Mouse (Mus musculus) bone marrow macrophage, adult 2 months (primary cell): ENCODE results near the gene Ly6f.

Experiments
- CTCF ChIP-seq: IDR thresholded peaks from 2 replicates; pipeline ENCODE4 v1.5.1; 2012; ENCODE audit warnings: low read depth, mild to moderate bottlenecking, low read length, moderate library complexity
- POLR2A ChIP-seq: IDR thresholded peaks from 2 replicates; pipeline ENCODE4 v1.6.1; 2012; ENCODE audit warnings: mild to moderate bottlenecking, low read depth, low read length, borderline replicate concordance

GRCm38 (mm10) chr15:75270691-75271362 is 2.6 kb downstream of the Ly6f start:
- TF ChIP-seq POLR2A: no peak
- TF ChIP-seq CTCF: no peak
